Mouse (Mus musculus) liver, postnatal 0 days (tissue): ENCODE measurements at regions not wholly inside any gene's neighbourhood (a gene's known extent, or its start where the extent isn't known, plus 50 kb on each side); places are given as distances from the start of the nearest gene placed in this dataset.

Source experiments
- CTCF ChIP-seq: sonication (generic); IDR thresholded peaks from 2 replicates; pipeline ENCODE4 v1.5.1; 2016; ENCODE audit warnings: antibody characterized with exemption, low read depth
- EP300 ChIP-seq: IDR thresholded peaks from 2 replicates; pipeline ENCODE4 v1.6.1; 2016; ENCODE audit warnings: antibody characterized with exemption, low read depth, mild to moderate bottlenecking

GRCm38 (mm10) chr2:178990959-178991358 is 451.3 kb upstream of the Cdh4 start:
- TF ChIP-seq EP300 (no peak), CTCF (no peak)
